Mouse (Mus musculus): ENCODE data around the gene Dlg2. TPM values are rescaled to one million over a fixed set of nuclear protein-coding genes. Genes with fewer than 3 reads are reported as not detected.

Gene Dlg2
- polyA plus RNA-seq, 1 experiment, result 89.8 TPM

- H3K27ac ChIP-seq (ENCODE audit: insufficient read depth, low read length), result no peak overlapping the region
- no peaks in the 10 kb centered on the region for H3K27me3 ChIP-seq (ENCODE audit: control insufficient read depth, insufficient read depth, low read length)
- TF ChIP-seq POLR2A (IDR thresholded peaks at IDR 0.05; ENCODE audit: borderline replicate concordance, insufficient read depth, low read length) (no peak), CTCF (IDR thresholded peaks at IDR 0.05; ENCODE audit: borderline replicate concordance, insufficient read depth, low read depth, low read length) (no peak)
- 40% methylated on average over 7 of the region's 7 CpGs for WGBS
- no peak overlapping the region for H3K4me3 ChIP-seq (replicated peaks; ENCODE audit: insufficient read depth, low read depth, low read length)
- H3K4me1 ChIP-seq (ENCODE audit: control insufficient read depth, insufficient read depth, low read length), result peaks cover 6% of the 10 kb centered on the region; the same call in 1 of the 2 replicates
- DNase-seq, result peak; percentile 10 to 11
Observed at GRCm38 (mm10) chr7:91218321-91218987, 742.0 kb downstream of the Dlg2 start.

GRCm38 (mm10) chr7:91226442-91226841, 750.0 kb downstream of the Dlg2 start:
- WGBS, result under 1% methylated on average over 5 of the region's 5 CpGs
- no peaks in the 10 kb centered on the region for H3K4me1 ChIP-seq (ENCODE audit: control insufficient read depth, insufficient read depth, low read length)
- H3K27ac ChIP-seq (ENCODE audit: insufficient read depth, low read length), result no peak overlapping the region
- no peak overlapping the region for H3K4me3 ChIP-seq (replicated peaks; ENCODE audit: insufficient read depth, low read depth, low read length)
- no peaks in the 10 kb centered on the region for H3K27me3 ChIP-seq (ENCODE audit: control insufficient read depth, insufficient read depth, low read length)
- peak; percentile 41 to 64 for DNase-seq
- TF ChIP-seq CTCF (IDR thresholded peaks at IDR 0.05; ENCODE audit: borderline replicate concordance, insufficient read depth, low read depth, low read length), result peak; percentile 52; the same call in 1 of the 2 replicates
- TF ChIP-seq POLR2A (IDR thresholded peaks at IDR 0.05; ENCODE audit: borderline replicate concordance, insufficient read depth, low read length), result no peak

GRCm38 (mm10) chr7:91241718-91242117, 765.2 kb downstream of the Dlg2 start:
- no peak for DNase-seq
- H3K27ac ChIP-seq (ENCODE audit: insufficient read depth, low read length), result no peak overlapping the region
- TF ChIP-seq CTCF (IDR thresholded peaks at IDR 0.05; ENCODE audit: borderline replicate concordance, insufficient read depth, low read depth, low read length), result no peak
- no peak for TF ChIP-seq POLR2A (IDR thresholded peaks at IDR 0.05; ENCODE audit: borderline replicate concordance, insufficient read depth, low read length)
- WGBS, result 71% methylated on average over 4 of the region's 4 CpGs
- H3K4me3 ChIP-seq (replicated peaks; ENCODE audit: insufficient read depth, low read depth, low read length), result no peak overlapping the region
- H3K4me1 ChIP-seq (ENCODE audit: control insufficient read depth, insufficient read depth, low read length), result no peaks in the 10 kb centered on the region
- H3K27me3 ChIP-seq (ENCODE audit: control insufficient read depth, insufficient read depth, low read length), result no peaks in the 10 kb centered on the region

GRCm38 (mm10) chr7:91261672-91262030, 785.2 kb downstream of the Dlg2 start:
- WGBS, result 3% methylated on average over 5 of the region's 5 CpGs
- TF ChIP-seq POLR2A (IDR thresholded peaks at IDR 0.05; ENCODE audit: borderline replicate concordance, insufficient read depth, low read length) (no peak), CTCF (IDR thresholded peaks at IDR 0.05; ENCODE audit: borderline replicate concordance, insufficient read depth, low read depth, low read length) (no peak)
- Histone ChIP-seq H3K27ac (ENCODE audit: insufficient read depth, low read length) (no peak overlapping the region), H3K4me3 (replicated peaks; ENCODE audit: insufficient read depth, low read depth, low read length) (peak overlapping the region; percentile 99), H3K4me1 (ENCODE audit: control insufficient read depth, insufficient read depth, low read length) (no peaks in the 10 kb centered on the region), H3K27me3 (ENCODE audit: control insufficient read depth, insufficient read depth, low read length) (no peaks in the 10 kb centered on the region)
- DNase-seq, result no peak

GRCm38 (mm10) chr7:91262031-91262951, 785.8 kb downstream of the Dlg2 start:
- 1% methylated on average over 34 of the region's 34 CpGs for WGBS
- no peaks in the 10 kb centered on the region for H3K4me1 ChIP-seq (ENCODE audit: control insufficient read depth, insufficient read depth, low read length)
- 0 out of 2 replicates have a peak, but pooled peaks have one; percentile 2 for TF ChIP-seq CTCF (IDR thresholded peaks at IDR 0.05; ENCODE audit: borderline replicate concordance, insufficient read depth, low read depth, low read length)
- TF ChIP-seq POLR2A (IDR thresholded peaks at IDR 0.05; ENCODE audit: borderline replicate concordance, insufficient read depth, low read length), result no peak
- DNase-seq, result peak; percentile 60 to 69
- peak overlapping the region; percentile 99 for H3K4me3 ChIP-seq (replicated peaks; ENCODE audit: insufficient read depth, low read depth, low read length)
- no peaks in the 10 kb centered on the region for H3K27me3 ChIP-seq (ENCODE audit: control insufficient read depth, insufficient read depth, low read length)
- H3K27ac ChIP-seq (ENCODE audit: insufficient read depth, low read length), result peak overlapping the region; percentile 76

GRCm38 (mm10) chr7:91262998-91263397, 786.5 kb downstream of the Dlg2 start:
- H3K4me3 ChIP-seq (replicated peaks; ENCODE audit: insufficient read depth, low read depth, low read length), result peak overlapping the region; percentile 99
- 10% methylated on average over 9 of the region's 9 CpGs for WGBS
- peak; percentile 33 to 45 for DNase-seq
- no peaks in the 10 kb centered on the region for H3K4me1 ChIP-seq (ENCODE audit: control insufficient read depth, insufficient read depth, low read length)
- peak overlapping the region; percentile 76 for H3K27ac ChIP-seq (ENCODE audit: insufficient read depth, low read length)
- TF ChIP-seq POLR2A (IDR thresholded peaks at IDR 0.05; ENCODE audit: borderline replicate concordance, insufficient read depth, low read length), result no peak
- TF ChIP-seq CTCF (IDR thresholded peaks at IDR 0.05; ENCODE audit: borderline replicate concordance, insufficient read depth, low read depth, low read length), result no peak
- no peaks in the 10 kb centered on the region for H3K27me3 ChIP-seq (ENCODE audit: control insufficient read depth, insufficient read depth, low read length)

- TF ChIP-seq POLR2A (IDR thresholded peaks at IDR 0.05; ENCODE audit: borderline replicate concordance, insufficient read depth, low read length) (no peak), CTCF (IDR thresholded peaks at IDR 0.05; ENCODE audit: borderline replicate concordance, insufficient read depth, low read depth, low read length) (no peak)
- H3K4me1 ChIP-seq (ENCODE audit: control insufficient read depth, insufficient read depth, low read length), result no peaks in the 10 kb centered on the region
- no peaks in the 10 kb centered on the region for H3K27me3 ChIP-seq (ENCODE audit: control insufficient read depth, insufficient read depth, low read length)
- no peak for DNase-seq
- no peak overlapping the region for H3K4me3 ChIP-seq (replicated peaks; ENCODE audit: insufficient read depth, low read depth, low read length)
- 67% methylated on average over 1 of the region's 1 CpGs for WGBS
- H3K27ac ChIP-seq (ENCODE audit: insufficient read depth, low read length), result no peak overlapping the region
Observed at GRCm38 (mm10) chr7:91267764-91268163, 791.3 kb downstream of the Dlg2 start.
